Mouse (Mus musculus) myocyte (in vitro differentiated cells): Measurements from ENCODE around the gene Ube2l6.

Experiments
- E2F4 ChIP-seq: IDR thresholded peaks from one replicate; pipeline ENCODE4 v1.6.1; 2011; ENCODE audit warnings: mild to moderate bottlenecking, control low read depth, moderate library complexity; ENCODE audit not compliant: insufficient read depth
- MAX ChIP-seq: IDR thresholded peaks from one replicate; pipeline ENCODE4 v1.6.1; 2011; ENCODE audit warnings: low read depth, mild to moderate bottlenecking, control low read depth
- MYOG ChIP-seq, 3 experiments: IDR thresholded peaks; one replicate each; pipeline ENCODE4 v1.6.1; 2011; ENCODE audit warnings: control low read depth in 2 of 3, low read depth in 2 of 3, mild to moderate bottlenecking in 2 of 3; ENCODE audit not compliant: insufficient read length in 2 of 3, control insufficient read depth in 1 of 3, insufficient read depth in 1 of 3
- POLR2A ChIP-seq: IDR thresholded peaks from one replicate; pipeline ENCODE4 v1.6.1; 2011; ENCODE audit warnings: low read depth, mild to moderate bottlenecking, control low read depth, moderate library complexity; ENCODE audit not compliant: insufficient read length
- REST ChIP-seq: IDR thresholded peaks from one replicate; pipeline ENCODE4 v1.6.1; 2011; ENCODE audit warnings: mild to moderate bottlenecking, control low read depth, moderate library complexity; ENCODE audit not compliant: insufficient read depth, insufficient read length

DNA sequence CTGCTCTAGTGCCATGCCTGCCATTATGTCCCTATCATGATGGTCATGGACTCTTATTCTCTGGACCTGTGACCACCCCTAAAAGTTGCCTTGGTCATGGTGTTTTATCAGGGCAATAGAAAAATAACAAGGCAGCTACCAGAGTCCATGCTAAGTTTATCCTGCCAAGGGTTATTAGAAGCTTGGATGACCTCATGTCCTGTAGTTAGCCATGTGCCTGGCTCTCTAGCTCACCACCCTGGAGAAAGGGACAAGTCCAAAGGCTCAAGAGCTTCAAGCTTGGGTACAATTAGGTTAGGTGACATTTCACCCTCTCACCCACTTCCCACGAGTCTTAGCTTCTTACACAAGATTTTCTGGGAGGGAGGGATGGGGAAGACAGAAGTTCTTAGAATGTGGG is 35.8 kb upstream of the Ube2l6 start:
- TF ChIP-seq REST (no peak), POLR2A (no peak), MYOG (IDR thresholded peaks at IDR 0.05; ENCODE audit: control insufficient read depth in 1 of 3, insufficient read depth in 1 of 3, insufficient read length in 2 of 3, low read depth in 2 of 3) (no peak), MAX (no peak), E2F4 (no peak)
